Mouse (Mus musculus) thymus, adult 2 months (tissue): Measurements from ENCODE around the gene Psmc3. TPM values are rescaled to one million over a fixed set of nuclear protein-coding genes. Genes with fewer than 3 reads are reported as not detected.
A peak's percentile ranks its signal among the peaks of the same experiment; 100 is the strongest.

Source experiments
- DNase-seq: peaks from one replicate; pipeline ENCODE4 v3.0.0; 2021
- H3K27ac ChIP-seq: fragments of 200-500 bp; 2 replicates; pipeline ENCODE4 v1.5.1; 2012; ENCODE audit warnings: low read length, control low read depth; ENCODE audit not compliant: control insufficient read depth, insufficient read depth
- H3K27me3 ChIP-seq: fragments of 200-500 bp; 2 replicates; pipeline ENCODE4 v1.6.1; 2012; ENCODE audit warnings: mild to moderate bottlenecking, low read length, moderate library complexity, mixed read lengths; ENCODE audit not compliant: control insufficient read depth, insufficient read depth
- H3K36me3 ChIP-seq: fragments of 200-500 bp; 2 replicates; pipeline ENCODE4 v1.6.1; 2012; ENCODE audit warnings: mild to moderate bottlenecking, low read length, moderate library complexity; ENCODE audit not compliant: control insufficient read depth, insufficient read depth
- H3K4me1 ChIP-seq: fragments of 200-500 bp; replicated peaks from 2 replicates; pipeline ENCODE4 v1.6.1; 2012; ENCODE audit warnings: low read length; ENCODE audit not compliant: control insufficient read depth, insufficient read depth
- H3K4me3 ChIP-seq: fragments of 200-500 bp; 2 replicates; pipeline ENCODE4 v1.5.1; 2012; ENCODE audit warnings: mild to moderate bottlenecking, low read length, control low read depth, moderate library complexity; ENCODE audit not compliant: control insufficient read depth, insufficient read depth
- CTCF ChIP-seq: fragments of 200-500 bp; IDR thresholded peaks from 2 replicates; pipeline ENCODE4 v1.5.1; 2012; ENCODE audit warnings: mild to moderate bottlenecking, control low read depth, low read length, moderate library complexity, borderline replicate concordance; ENCODE audit not compliant: control insufficient read depth, poor library complexity, insufficient read depth; ENCODE audit errors: extremely low read depth
- POLR2A ChIP-seq: fragments of 200-500 bp; IDR thresholded peaks from 2 replicates; pipeline ENCODE4 v1.6.1; 2012; ENCODE audit warnings: mild to moderate bottlenecking, low read length, control low read depth, moderate library complexity; ENCODE audit not compliant: control insufficient read depth, poor library complexity, insufficient read depth; ENCODE audit errors: extremely low read depth
- WGBS: fragments of 180-500 bp; shearing (Covaris S2); methylation state at CpG from one replicate; pipeline ENCODE4 v1.1.7; 2018; 5-methylcytosine and 5-hydroxymethylcytosine counted together
- polyA plus RNA-seq: library from polyadenylated mRNA; depleted of rRNA; stranded (reverse); fragments of >200 nt; gene quantifications from 2 replicates; pipeline ENCODE4 v1.2.3, GENCODE M21; 2012; rRNA removed

Gene Psmc3
- polyA plus RNA-seq, 1 experiment: 114 TPM

DNA sequence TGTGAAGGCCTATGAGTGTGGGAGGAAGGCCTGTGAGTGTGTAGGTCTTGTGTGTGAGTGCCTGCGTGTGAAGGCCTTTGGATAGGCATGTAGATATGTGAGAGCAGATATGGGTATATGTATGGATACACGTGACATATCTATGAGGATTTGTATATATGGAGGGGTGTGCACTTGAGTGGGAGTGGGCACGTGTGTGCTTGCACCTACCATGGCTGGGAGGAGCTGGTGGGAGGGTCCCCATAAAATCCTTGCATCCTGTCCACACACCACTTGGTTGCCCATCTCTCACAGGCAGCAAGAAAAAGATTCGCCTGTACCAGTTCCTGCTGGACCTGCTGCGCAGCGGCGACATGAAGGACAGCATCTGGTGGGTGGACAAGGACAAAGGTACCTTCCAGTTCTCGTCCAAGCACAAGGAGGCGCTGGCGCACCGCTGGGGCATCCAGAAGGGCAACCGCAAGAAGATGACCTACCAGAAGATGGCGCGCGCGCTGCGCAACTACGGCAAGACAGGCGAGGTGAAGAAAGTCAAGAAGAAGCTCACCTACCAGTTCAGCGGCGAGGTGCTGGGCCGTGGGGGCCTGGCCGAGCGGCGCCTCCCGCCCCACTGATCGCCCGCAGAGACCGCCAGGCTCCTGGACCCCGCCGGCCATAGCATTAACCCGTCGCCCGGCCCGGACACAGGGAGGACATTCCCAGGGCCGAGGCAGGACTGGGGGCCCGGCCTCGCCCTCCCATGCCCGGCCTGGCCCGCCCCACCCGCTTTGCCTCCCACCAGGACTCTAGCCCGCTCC is 61.2 kb downstream of the Psmc3 start:
- Histone ChIP-seq H3K27me3 (no peaks in the 10 kb centered on the region), H3K27ac (no peak overlapping the region), H3K36me3 (no peaks in the 10 kb centered on the region), H3K4me3 (no peak overlapping the region), H3K4me1 (no peaks in the 10 kb centered on the region)
- DNase-seq: peak; percentile 54
- WGBS: 92% methylated on average over 42 of the region's 42 CpGs
- peak; percentile 64; the same call in 1 of the 2 replicates for TF ChIP-seq CTCF
- TF ChIP-seq POLR2A: no peak

DNA sequence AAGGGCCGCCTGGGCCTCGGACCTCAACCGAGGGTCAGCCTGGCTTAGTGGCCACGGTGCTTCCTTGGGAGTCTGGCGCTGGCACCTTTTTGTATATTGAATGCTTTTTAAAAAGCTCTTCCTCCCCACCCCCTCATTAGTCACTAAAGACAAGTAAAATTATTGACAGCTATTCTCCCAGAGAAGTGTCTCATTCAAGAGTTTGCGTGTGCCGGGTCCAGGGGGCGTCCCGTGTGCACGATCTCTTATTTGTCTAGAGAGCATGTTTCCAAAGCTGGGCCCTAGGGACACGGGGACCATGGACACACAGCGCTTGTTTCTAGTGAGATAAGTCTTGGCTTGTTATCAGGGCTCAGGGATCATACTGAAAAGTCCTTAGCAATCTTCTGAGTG is 61.8 kb downstream of the Psmc3 start:
- no peak overlapping the region for H3K4me3 ChIP-seq
- 95% methylated on average over 12 of the region's 12 CpGs for WGBS
- no peaks in the 10 kb centered on the region for H3K27me3 ChIP-seq
- no peaks in the 10 kb centered on the region for H3K36me3 ChIP-seq
- DNase-seq: no peak
- no peak for TF ChIP-seq CTCF
- TF ChIP-seq POLR2A: no peak
- H3K27ac ChIP-seq: no peak overlapping the region
- H3K4me1 ChIP-seq: no peaks in the 10 kb centered on the region

Other genes with a start within 250 kb of the Psmc3 start
- gene Mtch2, start 206.9 kb upstream of the Psmc3 start, polyA plus RNA-seq: 44.2 and 57.2 TPM in 2 replicates
- 2.5 and 4.9 TPM in 2 replicates for gene C1qtnf4, start 168.1 kb upstream of the Psmc3 start, polyA plus RNA-seq
- 26.9 and 29.1 TPM in 2 replicates for gene Kbtbd4, start 149.3 kb upstream of the Psmc3 start, polyA plus RNA-seq
- gene Ndufs3, start 149.2 kb upstream of the Psmc3 start, polyA plus RNA-seq: 133 and 163 TPM in 2 replicates
- gene Celf1, start 113.6 kb upstream of the Psmc3 start, polyA plus RNA-seq: 92.7 and 96.2 TPM in 2 replicates
- gene Rapsn, start 18.4 kb upstream of the Psmc3 start, polyA plus RNA-seq: 9.0 and 10.1 TPM in 2 replicates
- gene Slc39a13, start 16.4 kb downstream of the Psmc3 start, polyA plus RNA-seq: 45.8 and 59.0 TPM in 2 replicates
- gene Spi1, start 28.4 kb downstream of the Psmc3 start, polyA plus RNA-seq: 53.6 and 55.7 TPM in 2 replicates
- 2.4 and 57.9 TPM in 2 replicates for gene Mybpc3, start 64.1 kb downstream of the Psmc3 start, polyA plus RNA-seq
- gene Madd, start 129.8 kb downstream of the Psmc3 start, polyA plus RNA-seq: 63.9 and 69.3 TPM in 2 replicates
- gene Nr1h3, start 148.8 kb downstream of the Psmc3 start, polyA plus RNA-seq: 35.2 and 38.8 TPM in 2 replicates
- 31.1 TPM in 2 replicates for gene Acp2, start 148.9 kb downstream of the Psmc3 start, polyA plus RNA-seq
- gene Ddb2, start 183.0 kb downstream of the Psmc3 start, polyA plus RNA-seq: 51.2 and 65.7 TPM in 2 replicates
- gene Pacsin3, start 201.9 kb downstream of the Psmc3 start, polyA plus RNA-seq: 5.6 and 14.9 TPM in 2 replicates
- 77.6 and 93.9 TPM in 2 replicates for gene Arfgap2, start 211.0 kb downstream of the Psmc3 start, polyA plus RNA-seq